Mouse (Mus musculus) CH12.LX (cell line): ENCODE results near the gene Dnajc7. TPM values are rescaled to one million over a fixed set of nuclear protein-coding genes. Genes with fewer than 3 reads are reported as not detected.

Experiments
- DNase-seq: peaks from one replicate; pipeline ENCODE4 v3.0.0-alpha.2; 2013; ENCODE audit errors: extremely low read depth
- H3K27ac ChIP-seq: 2 replicates; pipeline ENCODE4 v1.5.1; 2012; ENCODE audit warnings: low read depth, mild to moderate bottlenecking, control low read depth, moderate library complexity; ENCODE audit not compliant: insufficient read depth
- H3K27me3 ChIP-seq: replicated peaks from 2 replicates; pipeline ENCODE3; 2012; ENCODE audit warnings: inconsistent platforms
- H3K36me3 ChIP-seq, 2 experiments: replicated peaks in 1 of 2; 2 replicates each; pipeline versions ENCODE3 to v1.6.1; 2012; ENCODE audit warnings: inconsistent platforms in 1 of 2, low read length in 1 of 2, mild to moderate bottlenecking in 1 of 2, mixed read lengths in 1 of 2, moderate library complexity in 1 of 2; ENCODE audit not compliant: control insufficient read depth in 1 of 2, insufficient read depth in 1 of 2
- H3K4me1 ChIP-seq, 2 experiments: 2 replicates each; pipeline ENCODE4 v1.6.1; 2012; ENCODE audit warnings: inconsistent platforms in 1 of 2, moderate library complexity in 1 of 2; ENCODE audit not compliant: insufficient read depth in 2 of 2, control insufficient read depth in 1 of 2
- H3K4me2 ChIP-seq: 2 replicates; pipeline ENCODE4 v1.6.1; 2012; ENCODE audit warnings: low read depth, mild to moderate bottlenecking, control low read depth; ENCODE audit not compliant: poor library complexity, insufficient read depth, severe bottlenecking
- H3K4me3 ChIP-seq, 3 experiments: fragments of 150-350 bp in 1 of 3; sonication (generic) in 1 of 3; replicated peaks in 1 of 3; 2 replicates each; pipeline versions ENCODE3 to v1.5.1; 2011 to 2012; ENCODE audit warnings: low read depth in 2 of 3, low read length in 2 of 3, mild to moderate bottlenecking in 2 of 3, moderate library complexity in 2 of 3, control low read depth in 1 of 3, improper control_type of control experiment in 1 of 3, inconsistent platforms in 1 of 3, mixed read lengths in 1 of 3; ENCODE audit not compliant: poor library complexity in 1 of 3
- H3K79me2 ChIP-seq: replicated peaks from 2 replicates; pipeline ENCODE4 v1.6.1; 2012; ENCODE audit warnings: mild to moderate bottlenecking, moderate library complexity; ENCODE audit not compliant: control insufficient read depth, poor library complexity, insufficient read depth, severe bottlenecking; ENCODE audit errors: extremely low read depth
- H3K9ac ChIP-seq: 2 replicates; pipeline ENCODE4 v1.6.1; 2012; ENCODE audit warnings: low read depth, mild to moderate bottlenecking, control low read depth, moderate library complexity; ENCODE audit not compliant: insufficient read depth
- H3K9me3 ChIP-seq: replicated peaks from 2 replicates; pipeline ENCODE3; 2012; ENCODE audit warnings: low read length, inconsistent platforms, mixed read lengths
- CHD1 ChIP-seq: IDR thresholded peaks from 2 replicates; pipeline ENCODE4 v1.6.1; 2012; ENCODE audit warnings: low read depth, low read length, improper control_type of control experiment, inconsistent platforms
- IRF4 ChIP-seq: IDR thresholded peaks from 2 replicates; pipeline ENCODE4 v1.6.1; 2014; ENCODE audit warnings: low read depth, mild to moderate bottlenecking, inconsistent platforms, low read length, improper control_type of control experiment
- MEF2A ChIP-seq: IDR thresholded peaks from 2 replicates; pipeline ENCODE4 v1.6.1; 2014; ENCODE audit warnings: low read depth, mild to moderate bottlenecking, inconsistent platforms, low read length, improper control_type of control experiment, borderline replicate concordance
- MXI1 ChIP-seq: IDR thresholded peaks from 2 replicates; pipeline ENCODE4 v1.6.1; 2011; ENCODE audit warnings: mild to moderate bottlenecking, low read depth, low read length, improper control_type of control experiment
- MYC ChIP-seq: IDR thresholded peaks from 2 replicates; pipeline ENCODE4 v1.6.1; 2011; ENCODE audit warnings: low read depth, mild to moderate bottlenecking, improper control_type of control experiment, low read length
- POLR2A ChIP-seq: IDR thresholded peaks from 2 replicates; pipeline ENCODE4 v1.6.1; 2011; ENCODE audit warnings: low read depth, mild to moderate bottlenecking, improper control_type of control experiment, low read length
- RAD21 ChIP-seq: IDR thresholded peaks from 2 replicates; pipeline ENCODE4 v1.6.1; 2011; ENCODE audit warnings: low read depth, mild to moderate bottlenecking, low read length, improper control_type of control experiment, moderate library complexity
- RCOR1 ChIP-seq: conservative IDR thresholded peaks from 2 replicates; pipeline ENCODE4 v1.6.1; 2012; ENCODE audit warnings: low read depth, mild to moderate bottlenecking, inconsistent platforms, low read length, improper control_type of control experiment
- SMC3 ChIP-seq: IDR thresholded peaks from 2 replicates; pipeline ENCODE4 v1.6.1; 2011; ENCODE audit warnings: low read depth, low read length, improper control_type of control experiment
- UBTF ChIP-seq: IDR thresholded peaks from 2 replicates; pipeline ENCODE4 v1.6.1; 2012; ENCODE audit warnings: low read depth, mild to moderate bottlenecking, inconsistent platforms, low read length, improper control_type of control experiment, moderate library complexity
- dilution Hi-C: fragments of 300-500 bp; cut with MboI; formaldehyde crosslinking; loops from 2 replicates; pipeline ENCODE4 v1.14.3; 2020; ENCODE audit warnings: low sequenced_read_pairs; ENCODE audit not compliant: extremely low pct_unique_long_range_greater_than_20kb, extremely low pct_ligation_motif_present
- in situ Hi-C: fragments of 300-500 bp; cut with MboI; formaldehyde crosslinking; loops from 3 replicates; pipeline ENCODE4 v1.14.3; 2019; ENCODE audit warnings: low sequenced_read_pairs, low pct_ligation_motif_present, low pct_unique_long_range_greater_than_20kb, mixed read lengths
- polyA plus RNA-seq: library from polyadenylated mRNA; unstranded; fragments of >175 nt; gene quantifications from 2 replicates; pipeline ENCODE4 v1.2.1, GENCODE M21; 2012; ENCODE audit warnings: low read depth; ENCODE audit not compliant: insufficient read length
- total RNA-seq, 2 experiments: library from RNA; depleted of rRNA; stranded (reverse); fragments of 300-350 nt in 1 of 2; fragments of >200 nt in 1 of 2; gene quantifications; 2 replicates each; pipeline ENCODE4 v1.2.3; 2012 to 2014

Dnajc7 gene
- total and polyA plus RNA-seq, 3 experiments = 123 to 455 (median 249) TPM

DNA sequence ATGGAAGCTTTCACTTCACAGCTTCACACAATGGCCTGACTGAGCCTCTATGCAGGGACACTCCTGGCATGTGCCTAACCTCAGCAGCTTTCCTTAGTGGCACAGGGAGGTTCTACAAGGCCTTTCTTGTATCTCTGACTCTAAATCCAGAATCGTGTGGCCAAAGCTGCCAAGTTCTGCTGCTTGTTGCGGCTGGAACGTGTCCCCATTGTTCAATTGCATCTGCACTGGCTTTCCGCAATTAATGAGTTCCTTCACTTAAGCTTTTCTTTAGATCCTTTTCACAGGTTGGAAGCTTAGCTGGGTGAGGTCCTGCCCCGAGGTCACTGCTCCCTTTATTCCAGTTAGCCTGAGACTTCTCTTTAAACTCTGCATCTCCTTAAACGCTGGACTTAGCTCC is 86.1 kb downstream of the Dnajc7 start:
- Histone ChIP-seq H3K9me3 (peaks cover 17% of the 10 kb centered on the region), H3K27ac (no peak overlapping the region), H3K4me2 (no peak overlapping the region), H3K27me3 (peaks cover 6% of the 10 kb centered on the region), H3K4me1 (peaks cover 3 to 8% of the 10 kb centered on the region in 2 experiments; a peak in 1 of 4 replicates), H3K9ac (no peak overlapping the region), H3K79me2 (no peaks in the 10 kb centered on the region), H3K4me3 (no peak overlapping the region), H3K36me3 (no peaks in the 10 kb centered on the region)
- in situ Hi-C loops (no loop called here), dilution Hi-C loops (no loop called here)
- no peak for DNase-seq
- TF ChIP-seq UBTF = no peak
- no peak for TF ChIP-seq SMC3
- no peak for TF ChIP-seq POLR2A
- TF ChIP-seq MXI1 = no peak
- TF ChIP-seq MEF2A = no peak
- no peak for TF ChIP-seq RCOR1
- TF ChIP-seq MYC = no peak
- TF ChIP-seq RAD21 = no peak
- TF ChIP-seq IRF4 = no peak
- no peak for TF ChIP-seq CHD1

Other genes starting within 250 kb of the Dnajc7 start
- gene Jup, start 222.4 kb downstream of the Dnajc7 start, total RNA-seq (2012; rRNA removed) = 0.92 and 1.1 TPM in 2 replicates
- gene Jup, start 222.4 kb downstream of the Dnajc7 start, total RNA-seq (2014; rRNA removed) = 0.34 and 0.68 TPM in 2 replicates
- gene Jup, start 222.4 kb downstream of the Dnajc7 start, polyA plus RNA-seq = 1.3 and 1.4 TPM in 2 replicates
- gene P3h4, start 205.3 kb downstream of the Dnajc7 start, total RNA-seq (2012; rRNA removed) = 0.04 TPM in 1 of 2 replicates, not detected in the other
- gene P3h4, start 205.3 kb downstream of the Dnajc7 start, total RNA-seq (2014; rRNA removed) = not detected in 2 replicates
- not detected in 2 replicates for gene P3h4, start 205.3 kb downstream of the Dnajc7 start, polyA plus RNA-seq
- gene Fkbp10, start 204.5 kb downstream of the Dnajc7 start, total RNA-seq (2012; rRNA removed) = 0.34 and 0.63 TPM in 2 replicates
- gene Fkbp10, start 204.5 kb downstream of the Dnajc7 start, total RNA-seq (2014; rRNA removed) = 0.24 and 0.46 TPM in 2 replicates
- gene Fkbp10, start 204.5 kb downstream of the Dnajc7 start, polyA plus RNA-seq = 0.30 and 0.31 TPM in 2 replicates
- gene Nt5c3b, start 178.4 kb downstream of the Dnajc7 start, total RNA-seq (2012; rRNA removed) = 54.4 and 60.3 TPM in 2 replicates
- 50.1 and 54.2 TPM in 2 replicates for gene Nt5c3b, start 178.4 kb downstream of the Dnajc7 start, total RNA-seq (2014; rRNA removed)
- gene Nt5c3b, start 178.4 kb downstream of the Dnajc7 start, polyA plus RNA-seq = 63.5 and 68.2 TPM in 2 replicates
- 0.67 and 1.1 TPM in 2 replicates for gene Klhl10, start 178.3 kb downstream of the Dnajc7 start, total RNA-seq (2012; rRNA removed)
- gene Klhl10, start 178.3 kb downstream of the Dnajc7 start, total RNA-seq (2014; rRNA removed) = 0.48 and 0.54 TPM in 2 replicates
- gene Klhl10, start 178.3 kb downstream of the Dnajc7 start, polyA plus RNA-seq = 0.30 and 0.56 TPM in 2 replicates
- 19.5 and 24.1 TPM in 2 replicates for gene Klhl11, start 147.4 kb downstream of the Dnajc7 start, total RNA-seq (2012; rRNA removed)
- 12.8 and 13.7 TPM in 2 replicates for gene Klhl11, start 147.4 kb downstream of the Dnajc7 start, total RNA-seq (2014; rRNA removed)
- 9.8 and 10.1 TPM in 2 replicates for gene Klhl11, start 147.4 kb downstream of the Dnajc7 start, polyA plus RNA-seq
- gene Acly, start 92.2 kb downstream of the Dnajc7 start, total RNA-seq (2012; rRNA removed) = 246 and 263 TPM in 2 replicates
- gene Acly, start 92.2 kb downstream of the Dnajc7 start, total RNA-seq (2014; rRNA removed) = 245 and 277 TPM in 2 replicates
- 196 and 213 TPM in 2 replicates for gene Acly, start 92.2 kb downstream of the Dnajc7 start, polyA plus RNA-seq
- 1.3 and 1.8 TPM in 2 replicates for gene Ttc25, start 74.6 kb downstream of the Dnajc7 start, total RNA-seq (2012; rRNA removed)
- gene Ttc25, start 74.6 kb downstream of the Dnajc7 start, total RNA-seq (2014; rRNA removed) = 0.51 and 0.70 TPM in 2 replicates
- 6.4 and 12.8 TPM in 2 replicates for gene Ttc25, start 74.6 kb downstream of the Dnajc7 start, polyA plus RNA-seq
- gene Cnp, start 45.3 kb downstream of the Dnajc7 start, total RNA-seq (2012; rRNA removed) = 80.2 and 91.6 TPM in 2 replicates
- 75.9 and 87.8 TPM in 2 replicates for gene Cnp, start 45.3 kb downstream of the Dnajc7 start, total RNA-seq (2014; rRNA removed)
- 77.7 and 81.2 TPM in 2 replicates for gene Cnp, start 45.3 kb downstream of the Dnajc7 start, polyA plus RNA-seq
- gene Nkiras2, start 924 bp downstream of the Dnajc7 start, total RNA-seq (2012; rRNA removed) = 59.9 and 70.0 TPM in 2 replicates
- gene Nkiras2, start 924 bp downstream of the Dnajc7 start, total RNA-seq (2014; rRNA removed) = 46.6 and 53.8 TPM in 2 replicates
- gene Nkiras2, start 924 bp downstream of the Dnajc7 start, polyA plus RNA-seq = 57.9 and 60.0 TPM in 2 replicates
- gene Zfp385c, start 72.3 kb upstream of the Dnajc7 start, total RNA-seq (2012; rRNA removed) = 0.04 and 0.08 TPM in 2 replicates
- not detected in 2 replicates for gene Zfp385c, start 72.3 kb upstream of the Dnajc7 start, total RNA-seq (2014; rRNA removed)
- gene Zfp385c, start 72.3 kb upstream of the Dnajc7 start, polyA plus RNA-seq = 0.14 and 0.15 TPM in 2 replicates
- 6.3 and 7.2 TPM in 2 replicates for gene Dhx58, start 84.1 kb upstream of the Dnajc7 start, total RNA-seq (2012; rRNA removed)
- gene Dhx58, start 84.1 kb upstream of the Dnajc7 start, total RNA-seq (2014; rRNA removed) = 5.7 and 6.4 TPM in 2 replicates
- gene Dhx58, start 84.1 kb upstream of the Dnajc7 start, polyA plus RNA-seq = 14.7 and 15.7 TPM in 2 replicates
- gene Kat2a, start 92.3 kb upstream of the Dnajc7 start, total RNA-seq (2012; rRNA removed) = 30.7 and 34.2 TPM in 2 replicates
- gene Kat2a, start 92.3 kb upstream of the Dnajc7 start, total RNA-seq (2014; rRNA removed) = 25.3 and 27.2 TPM in 2 replicates
- gene Kat2a, start 92.3 kb upstream of the Dnajc7 start, polyA plus RNA-seq = 81.0 and 82.9 TPM in 2 replicates
- gene Hspb9, start 93.7 kb upstream of the Dnajc7 start, total RNA-seq (2012; rRNA removed) = not detected in 2 replicates
- not detected in 2 replicates for gene Hspb9, start 93.7 kb upstream of the Dnajc7 start, total RNA-seq (2014; rRNA removed)
- 0.54 and 0.57 TPM in 2 replicates for gene Hspb9, start 93.7 kb upstream of the Dnajc7 start, polyA plus RNA-seq
- 121 and 144 TPM in 2 replicates for gene Rab5c, start 118.0 kb upstream of the Dnajc7 start, total RNA-seq (2012; rRNA removed)
- 135 and 150 TPM in 2 replicates for gene Rab5c, start 118.0 kb upstream of the Dnajc7 start, total RNA-seq (2014; rRNA removed)
- gene Rab5c, start 118.0 kb upstream of the Dnajc7 start, polyA plus RNA-seq = 144 and 156 TPM in 2 replicates
- 1.8 and 2.2 TPM in 2 replicates for gene Kcnh4, start 139.8 kb upstream of the Dnajc7 start, total RNA-seq (2012; rRNA removed)
- gene Kcnh4, start 139.8 kb upstream of the Dnajc7 start, total RNA-seq (2014; rRNA removed) = 0.87 and 1.0 TPM in 2 replicates
- gene Kcnh4, start 139.8 kb upstream of the Dnajc7 start, polyA plus RNA-seq = 3.4 and 4.0 TPM in 2 replicates
- not detected in 2 replicates for gene Hcrt, start 142.8 kb upstream of the Dnajc7 start, total RNA-seq (2012; rRNA removed)
- not detected in 2 replicates for gene Hcrt, start 142.8 kb upstream of the Dnajc7 start, total RNA-seq (2014; rRNA removed)
- not detected in 2 replicates for gene Hcrt, start 142.8 kb upstream of the Dnajc7 start, polyA plus RNA-seq
- 16.6 and 17.0 TPM in 2 replicates for gene Ghdc, start 150.8 kb upstream of the Dnajc7 start, total RNA-seq (2012; rRNA removed)
- 10.9 and 11.5 TPM in 2 replicates for gene Ghdc, start 150.8 kb upstream of the Dnajc7 start, total RNA-seq (2014; rRNA removed)
- 16.7 and 17.9 TPM in 2 replicates for gene Ghdc, start 150.8 kb upstream of the Dnajc7 start, polyA plus RNA-seq
- 19.4 and 24.4 TPM in 2 replicates for gene Stat5b, start 230.6 kb upstream of the Dnajc7 start, total RNA-seq (2012; rRNA removed)
- gene Stat5b, start 230.6 kb upstream of the Dnajc7 start, total RNA-seq (2014; rRNA removed) = 9.7 and 11.4 TPM in 2 replicates
- 12.1 and 14.0 TPM in 2 replicates for gene Stat5b, start 230.6 kb upstream of the Dnajc7 start, polyA plus RNA-seq
- 18.7 and 23.6 TPM in 2 replicates for gene Stat5a, start 239.2 kb upstream of the Dnajc7 start, total RNA-seq (2012; rRNA removed)
- gene Stat5a, start 239.2 kb upstream of the Dnajc7 start, total RNA-seq (2014; rRNA removed) = 17.4 and 17.5 TPM in 2 replicates
- 21.2 and 23.0 TPM in 2 replicates for gene Stat5a, start 239.2 kb upstream of the Dnajc7 start, polyA plus RNA-seq